Mouse (Mus musculus) mouse embryonic stem cell (cell line): Measurements from ENCODE around the gene Armc7.
"Not testable (repeated sequence)": the region's sequence is repeated elsewhere in the genome, so short reads cannot be mapped to it uniquely, and the experiment has no call there.

Experiments
- in situ Hi-C, 2 experiments: fragments of 300-500 bp; cut with MboI; formaldehyde crosslinking; loops; 1 replicate in 1 of 2; 3 replicates in 1 of 2; pipeline ENCODE4 v1.14.3; 2019 to 2020; ENCODE audit warnings: low sequenced_read_pairs in 2 of 2, low pct_unique_long_range_greater_than_20kb in 1 of 2, mixed read lengths in 1 of 2; ENCODE audit not compliant: unreplicated experiment in 1 of 2

The Armc7 gene

DNA sequence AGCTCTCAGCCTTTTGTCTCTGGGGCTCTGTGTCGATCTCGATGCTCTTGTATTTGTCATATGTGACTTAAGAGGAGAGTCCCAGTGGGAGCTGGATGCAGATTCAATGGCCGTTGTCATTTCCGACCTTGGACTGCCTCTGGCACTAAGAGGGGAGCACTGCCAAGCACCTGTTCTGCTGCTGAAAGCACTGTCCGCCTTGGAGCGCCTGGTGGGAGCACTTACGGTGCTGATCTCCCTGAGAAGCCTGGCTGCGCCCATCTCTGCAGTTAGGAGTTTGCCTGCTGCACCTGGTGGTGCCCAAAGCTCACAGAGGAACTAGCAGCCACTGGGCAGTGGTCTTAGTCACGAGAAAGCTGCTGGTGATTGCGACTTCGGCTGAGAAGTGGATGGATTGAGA lies 7.8 kb downstream of the Armc7 start:
- in situ Hi-C loops = no loop called here

DNA sequence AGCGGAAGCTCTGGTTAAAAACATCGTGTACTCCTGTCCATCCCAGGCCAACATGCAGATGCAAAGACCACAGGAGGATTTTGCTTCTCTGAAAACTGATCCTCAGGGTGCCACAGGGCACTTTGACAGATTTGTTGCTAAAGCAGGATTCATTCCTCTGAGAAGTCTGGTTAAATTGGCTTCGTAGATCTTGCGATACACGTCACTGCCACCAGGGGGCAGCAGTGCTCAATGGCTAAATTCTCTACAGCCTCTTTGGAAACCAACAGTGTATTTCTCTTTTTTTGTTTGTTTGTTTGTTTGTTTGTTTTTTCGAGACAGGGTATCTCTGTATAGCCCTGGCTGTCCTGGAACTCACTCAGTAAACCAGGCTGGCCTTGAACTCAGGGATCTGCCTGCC lies 8.3 kb downstream of the Armc7 start:
- in situ Hi-C loops = no loop called here

DNA sequence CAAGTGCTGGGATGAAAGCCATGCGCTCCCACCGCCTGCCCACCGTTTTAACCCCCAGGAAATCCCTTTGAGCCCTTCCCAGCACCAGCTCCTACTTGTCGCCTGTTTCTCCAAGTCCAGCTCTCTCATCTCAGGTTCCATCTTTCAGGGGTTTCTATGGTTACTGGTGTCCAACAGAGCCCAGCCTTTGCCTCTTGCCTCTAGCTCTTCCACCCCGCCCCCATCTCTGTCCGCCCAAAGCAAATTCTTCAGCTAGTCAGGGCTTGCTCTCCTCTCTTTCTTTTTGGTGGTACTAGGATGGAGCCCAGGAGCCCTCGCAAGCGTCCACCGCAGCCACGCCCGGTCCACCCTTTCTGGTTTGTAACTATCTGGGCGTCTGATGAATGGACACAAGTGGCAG lies 9.7 kb downstream of the Armc7 start:
- in situ Hi-C loops = no loop called here

DNA sequence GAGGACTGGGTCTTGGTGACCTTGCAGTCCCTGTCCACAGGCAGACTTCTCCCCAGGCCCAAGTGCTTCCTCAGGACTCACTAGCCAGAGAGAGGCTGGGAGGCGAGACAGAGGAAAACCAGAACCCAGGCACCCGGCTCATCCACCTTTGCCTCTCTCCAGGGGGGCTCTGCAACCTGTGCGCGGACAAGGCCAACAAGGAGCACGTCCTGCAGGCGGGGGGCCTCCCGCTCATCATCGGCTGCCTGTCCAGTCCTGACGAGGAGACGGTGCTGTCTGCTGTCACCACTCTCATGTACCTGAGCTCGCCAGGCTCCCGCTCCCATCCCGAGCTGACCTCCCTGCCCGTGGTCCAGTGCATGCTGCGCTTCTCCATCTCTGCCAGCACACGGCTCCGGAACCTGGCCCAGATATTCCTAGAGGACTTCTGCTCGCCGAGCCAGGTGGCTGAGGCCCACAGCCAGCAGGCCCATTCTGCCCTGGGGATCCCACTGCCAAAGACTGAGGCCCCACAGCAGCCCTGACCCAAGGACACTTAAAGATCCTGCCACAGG lies 13.2 kb downstream of the Armc7 start:
- in situ Hi-C loops = no loop called here

DNA sequence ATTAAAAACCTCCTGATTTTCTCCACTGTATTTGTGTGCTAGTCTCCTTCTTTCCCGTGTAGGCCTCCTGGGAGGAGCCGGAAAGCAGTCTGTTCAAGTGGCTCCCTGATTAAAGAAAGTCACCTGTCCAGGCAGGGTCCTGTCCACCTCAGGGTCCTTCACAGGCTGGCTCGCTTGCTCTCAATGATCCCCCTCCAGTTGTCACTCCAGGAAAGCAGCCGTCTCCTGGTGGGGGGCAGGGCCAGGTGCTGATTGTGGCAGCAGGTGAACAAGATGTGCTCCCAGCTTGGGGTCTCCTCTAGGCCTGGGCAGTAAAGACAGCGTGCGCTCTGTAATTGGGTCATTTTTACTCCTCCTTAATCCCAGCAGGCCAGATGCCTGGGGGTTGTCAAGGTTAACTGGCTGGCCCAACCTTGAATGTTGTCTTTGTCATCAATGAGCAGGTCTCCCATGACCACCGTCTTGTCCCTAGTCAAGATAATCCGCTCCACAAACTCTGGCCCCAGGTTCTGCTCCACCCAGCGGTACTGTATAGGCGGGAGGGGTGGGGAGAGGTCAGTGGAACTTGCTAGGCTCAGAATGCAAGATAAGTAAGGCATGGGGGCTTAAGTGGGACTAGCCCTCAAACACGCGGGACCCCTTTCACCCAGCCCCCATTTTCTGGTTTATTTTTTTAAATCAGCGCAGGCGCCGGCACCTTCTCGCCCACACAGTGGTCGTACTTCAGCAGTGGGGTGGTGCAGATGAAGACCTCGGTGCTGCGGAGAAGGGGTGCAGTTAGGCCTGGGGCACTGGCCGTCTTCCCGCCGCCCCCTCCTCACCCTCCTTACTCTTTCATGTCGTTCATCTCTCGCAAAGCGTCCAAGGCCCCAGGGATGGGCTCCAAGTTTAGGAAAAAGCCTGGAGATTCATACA lies 15.2 kb downstream of the Armc7 start:
- in situ Hi-C loops = no loop called here

DNA sequence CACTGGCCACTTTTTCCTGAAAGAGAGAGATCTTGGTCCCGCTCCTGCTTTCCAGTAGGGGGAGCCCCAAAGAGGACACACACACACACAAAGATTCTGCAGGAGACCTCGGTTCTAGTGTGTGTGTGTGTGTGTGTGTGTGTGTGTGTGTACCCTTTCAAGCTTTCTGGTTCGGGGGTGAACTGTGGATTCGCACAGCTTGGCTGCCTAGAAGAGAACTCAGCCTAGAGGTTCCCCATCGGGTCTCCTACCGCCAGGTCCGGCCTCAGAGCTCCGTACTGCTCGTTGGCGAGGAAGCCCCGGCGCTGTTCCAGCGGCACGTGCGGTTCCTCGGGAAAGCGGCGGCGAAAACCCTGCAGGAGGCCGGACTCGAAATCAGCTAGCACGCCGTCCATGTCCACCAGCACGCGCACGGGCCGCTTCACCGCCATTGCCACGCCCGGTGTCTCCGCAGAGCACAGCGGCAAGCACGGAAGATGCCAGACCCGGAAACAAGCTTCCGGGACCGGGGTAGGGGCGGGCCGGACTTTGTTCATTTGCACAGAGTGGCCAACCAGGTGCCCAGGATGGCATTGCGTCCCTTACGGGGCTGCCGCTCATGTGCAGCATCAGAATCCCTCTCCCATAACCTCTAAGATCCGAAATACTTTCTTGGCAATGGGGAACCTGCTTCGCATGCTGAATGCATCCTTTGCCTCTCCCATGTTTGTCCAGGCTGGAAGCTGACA lies 16.1 kb downstream of the Armc7 start, which contains the start of gene Nt5c:
Nt5c (minus strand) TSS at position 507 of the 728 bp plus-strand sequence.
- in situ Hi-C loops = no loop called here

DNA sequence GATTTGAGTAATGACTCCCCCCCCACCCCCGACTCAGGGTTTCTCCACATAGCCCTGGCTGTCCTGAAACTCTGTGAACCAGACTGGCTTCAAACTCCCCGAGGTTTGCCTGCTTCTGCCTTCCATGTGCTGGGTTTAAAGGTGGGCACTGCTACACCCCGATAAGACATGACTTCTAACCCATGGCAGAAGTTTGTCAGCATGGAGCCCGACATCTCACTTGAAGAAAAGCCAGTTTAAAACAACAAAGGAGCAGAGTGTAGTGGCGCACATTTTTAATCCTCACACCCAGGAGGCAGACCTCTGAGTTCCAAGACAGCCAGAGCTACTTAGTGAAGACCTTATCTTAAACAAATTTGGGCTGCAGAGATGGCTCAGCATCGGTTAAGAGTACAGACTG lies 16.9 kb downstream of the Armc7 start:
- in situ Hi-C loops = no loop called here

DNA sequence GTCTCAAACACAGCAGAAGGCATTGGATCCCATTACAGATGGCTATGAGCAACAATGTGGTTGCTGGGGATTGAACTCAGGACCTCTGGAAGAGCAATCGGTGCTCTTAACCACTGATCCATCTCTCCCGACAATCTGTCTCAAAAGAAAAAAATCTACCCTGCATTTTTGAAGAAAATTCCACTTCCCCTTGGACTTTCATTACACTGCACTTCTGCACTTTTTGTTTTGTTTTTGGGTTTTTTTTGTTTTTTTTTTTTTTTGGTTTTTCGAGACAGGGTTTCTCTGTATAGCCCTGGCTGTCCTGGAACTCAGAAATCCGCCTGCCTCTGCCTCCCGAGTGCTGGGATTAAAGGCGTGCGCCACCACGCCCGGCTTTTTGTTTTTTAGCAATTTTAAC lies 21.1 kb downstream of the Armc7 start:
- in situ Hi-C loops = not testable (repeated sequence)

DNA sequence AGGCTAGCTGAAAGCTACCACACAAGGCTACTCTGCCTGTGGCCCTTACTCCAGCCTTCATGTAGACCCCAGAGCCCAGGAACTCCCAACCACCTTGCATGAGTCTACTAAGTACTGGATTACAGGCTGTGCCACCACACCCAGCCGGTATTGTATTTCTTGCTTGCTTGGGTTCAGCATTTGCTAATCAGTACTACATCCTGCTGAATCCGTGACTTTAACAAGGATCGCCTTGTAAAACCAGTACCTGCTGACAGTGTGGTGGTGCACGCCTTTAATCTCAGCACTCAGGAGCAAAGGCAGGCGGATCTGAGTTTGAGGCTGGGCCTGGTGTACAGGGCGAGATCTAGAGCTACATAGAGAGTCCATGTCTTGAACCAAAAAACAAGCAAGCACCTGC lies 27.2 kb downstream of the Armc7 start:
- in situ Hi-C loops = no loop called here

DNA sequence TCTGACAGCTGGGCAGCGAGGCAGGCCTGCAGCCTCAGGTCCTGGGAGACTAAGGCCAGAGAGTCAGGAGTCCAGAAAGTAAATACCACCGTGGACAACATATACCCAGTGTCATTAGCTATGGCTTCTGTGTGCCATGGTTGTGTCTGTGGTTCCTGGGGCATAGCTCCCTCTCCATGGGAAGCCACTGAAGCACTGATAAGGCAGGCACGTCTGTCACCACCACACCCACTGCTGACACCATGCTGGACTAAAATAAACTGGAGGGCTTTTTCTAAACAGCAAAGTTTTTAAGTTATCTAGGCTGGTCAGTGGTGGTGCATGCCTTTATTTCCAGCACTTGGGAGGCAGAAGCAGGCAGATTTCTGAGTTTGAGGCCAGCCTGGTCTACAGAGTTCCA lies 31.1 kb downstream of the Armc7 start:
- in situ Hi-C loops = no loop called here

DNA sequence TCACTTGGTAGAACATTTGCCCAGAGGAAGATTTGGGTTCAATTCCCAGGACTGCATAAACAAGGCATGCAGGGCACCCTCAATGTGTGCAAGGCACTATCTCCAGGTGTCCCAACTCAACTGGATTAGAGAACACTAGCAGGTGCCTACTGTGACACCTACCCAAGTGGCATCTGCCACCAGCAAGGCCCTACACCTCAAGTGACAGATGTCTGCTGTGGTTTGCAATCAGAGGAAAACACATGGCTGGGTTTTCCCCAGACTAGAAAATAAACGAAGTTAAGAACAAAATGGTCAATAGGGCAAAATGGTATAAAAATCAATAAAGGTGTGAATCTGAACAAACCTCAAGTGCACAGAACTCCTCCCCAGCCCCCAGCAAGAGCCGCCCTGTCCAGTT lies 32.6 kb downstream of the Armc7 start:
- in situ Hi-C loops = no loop called here

DNA sequence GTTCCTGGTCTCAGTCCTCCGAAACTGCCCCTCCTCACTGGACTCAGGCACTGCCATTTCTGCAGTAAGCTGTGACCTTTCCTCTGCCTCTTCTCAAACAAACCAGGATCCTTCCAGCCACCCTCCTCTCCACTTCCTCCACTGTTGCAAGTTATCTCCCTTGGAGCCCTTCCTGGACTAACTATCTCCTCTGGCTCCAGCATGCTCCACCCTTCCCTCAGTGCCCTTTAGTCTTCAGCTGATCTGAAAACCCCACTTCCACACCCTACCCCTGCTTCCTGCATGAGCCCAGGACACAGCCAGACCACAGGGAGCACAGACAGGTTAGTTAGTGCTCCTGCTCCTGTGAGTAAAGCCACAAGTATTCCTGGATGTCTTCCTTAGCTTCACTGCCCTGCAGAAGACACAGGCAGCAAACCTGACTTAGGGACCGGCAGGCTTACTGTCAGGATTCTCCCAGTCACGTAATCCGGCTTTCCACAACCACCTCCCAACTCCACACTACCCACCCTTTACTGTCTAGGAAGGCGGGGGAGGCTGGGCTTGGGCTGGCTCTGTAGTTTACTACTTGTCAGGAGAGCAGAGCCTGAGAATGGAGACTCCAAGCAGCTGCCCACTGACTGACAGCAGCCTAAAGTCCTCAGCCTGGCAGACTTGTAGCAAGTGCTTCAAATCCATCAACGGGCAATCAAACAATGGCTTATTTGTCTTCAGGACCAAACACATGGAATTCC lies 34.5 kb downstream of the Armc7 start:
- in situ Hi-C loops = no loop called here

DNA sequence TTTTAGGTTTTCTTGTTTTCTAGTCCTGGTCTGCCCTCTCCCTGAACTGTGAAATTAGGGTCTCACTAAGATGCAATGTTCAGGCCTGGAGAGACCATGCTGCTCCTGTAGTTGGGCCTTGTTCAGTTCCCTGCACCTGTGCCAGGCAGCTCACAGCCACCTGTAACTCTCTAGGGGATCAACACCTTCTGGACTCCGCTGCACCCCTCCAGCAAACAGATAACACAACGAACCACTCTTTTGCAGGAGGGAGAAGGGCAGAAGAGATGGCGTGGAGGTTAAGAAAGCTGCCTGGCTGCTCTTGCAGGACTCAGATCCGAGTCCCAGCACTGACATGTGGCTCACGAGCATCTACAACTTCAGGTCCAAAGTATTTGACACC lies 35.0 kb downstream of the Armc7 start:
- in situ Hi-C loops = no loop called here

DNA sequence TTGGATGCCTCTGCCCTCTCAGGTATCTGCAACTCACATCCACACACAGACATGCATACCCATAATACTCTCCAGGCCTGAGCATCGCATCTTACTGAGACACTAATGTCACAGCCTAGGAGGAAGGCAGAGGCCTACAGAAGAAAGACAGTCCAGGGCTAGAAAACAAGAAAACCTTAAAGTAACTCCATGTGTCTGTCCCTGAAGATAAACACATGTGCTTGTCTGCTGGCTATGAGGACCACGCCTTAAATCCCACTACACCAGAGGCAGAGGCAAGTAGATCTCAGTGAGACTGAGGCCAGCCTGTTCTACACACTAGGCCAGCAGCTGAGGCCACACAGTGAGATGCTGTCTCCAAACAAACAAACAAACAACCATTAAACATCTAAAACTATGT lies 35.7 kb downstream of the Armc7 start:
- in situ Hi-C loops = no loop called here

DNA sequence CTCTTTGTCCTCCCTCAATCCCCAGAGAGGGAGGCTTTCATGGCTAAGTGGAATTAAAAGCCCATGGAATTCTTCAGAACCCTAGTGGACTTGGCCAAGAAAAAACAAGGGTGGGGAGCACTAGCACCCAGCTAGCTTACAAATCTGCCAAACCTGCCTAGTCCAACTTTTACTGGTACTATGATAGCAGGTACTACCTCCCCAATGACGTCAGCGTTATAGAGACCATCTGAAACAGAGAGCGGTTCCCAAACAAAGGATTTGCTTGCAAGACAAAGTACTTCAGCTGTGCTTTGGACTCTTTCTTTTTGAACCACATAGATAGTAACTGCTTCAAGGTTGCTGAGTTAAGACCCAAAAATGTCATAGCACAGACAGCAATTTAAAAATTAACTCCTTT lies 36.5 kb downstream of the Armc7 start:
- in situ Hi-C loops = no loop called here

DNA sequence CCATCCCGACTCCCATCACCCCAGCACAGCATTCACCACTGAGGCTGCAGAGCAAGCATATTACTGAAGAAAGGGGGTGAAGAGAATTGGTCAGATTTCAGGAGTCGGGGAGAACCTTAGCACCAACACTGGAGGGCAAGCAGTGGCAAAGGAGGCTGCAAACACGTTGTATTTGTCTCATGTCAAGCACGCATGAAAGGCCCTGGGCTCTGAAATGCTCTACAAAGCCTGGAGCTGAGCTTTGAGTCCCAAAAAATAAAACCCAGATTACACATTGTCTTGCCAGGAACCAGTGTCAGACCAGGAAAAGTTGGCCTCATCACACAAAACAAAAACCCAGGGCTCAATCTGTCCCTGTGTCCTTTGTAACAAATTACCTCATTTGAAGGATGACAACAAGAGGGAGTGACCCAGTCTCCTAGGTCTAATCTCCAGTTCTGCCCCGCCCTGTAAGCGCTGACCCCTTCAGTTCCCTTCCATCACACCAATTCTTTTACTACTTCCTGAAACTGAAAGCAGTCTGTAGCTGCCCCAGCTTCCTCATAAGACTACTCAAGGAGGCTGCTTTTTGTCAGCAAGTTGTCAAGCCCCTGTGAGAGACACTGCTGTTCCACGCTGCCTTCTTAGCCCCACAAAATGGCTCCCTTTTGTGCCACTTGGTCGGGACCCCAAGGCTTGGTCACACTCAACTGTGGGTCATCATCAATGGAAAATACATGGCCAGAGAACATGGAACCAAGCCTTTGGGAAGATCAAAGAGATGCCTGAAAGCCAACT lies 37.1 kb downstream of the Armc7 start:
- in situ Hi-C loops = no loop called here

DNA sequence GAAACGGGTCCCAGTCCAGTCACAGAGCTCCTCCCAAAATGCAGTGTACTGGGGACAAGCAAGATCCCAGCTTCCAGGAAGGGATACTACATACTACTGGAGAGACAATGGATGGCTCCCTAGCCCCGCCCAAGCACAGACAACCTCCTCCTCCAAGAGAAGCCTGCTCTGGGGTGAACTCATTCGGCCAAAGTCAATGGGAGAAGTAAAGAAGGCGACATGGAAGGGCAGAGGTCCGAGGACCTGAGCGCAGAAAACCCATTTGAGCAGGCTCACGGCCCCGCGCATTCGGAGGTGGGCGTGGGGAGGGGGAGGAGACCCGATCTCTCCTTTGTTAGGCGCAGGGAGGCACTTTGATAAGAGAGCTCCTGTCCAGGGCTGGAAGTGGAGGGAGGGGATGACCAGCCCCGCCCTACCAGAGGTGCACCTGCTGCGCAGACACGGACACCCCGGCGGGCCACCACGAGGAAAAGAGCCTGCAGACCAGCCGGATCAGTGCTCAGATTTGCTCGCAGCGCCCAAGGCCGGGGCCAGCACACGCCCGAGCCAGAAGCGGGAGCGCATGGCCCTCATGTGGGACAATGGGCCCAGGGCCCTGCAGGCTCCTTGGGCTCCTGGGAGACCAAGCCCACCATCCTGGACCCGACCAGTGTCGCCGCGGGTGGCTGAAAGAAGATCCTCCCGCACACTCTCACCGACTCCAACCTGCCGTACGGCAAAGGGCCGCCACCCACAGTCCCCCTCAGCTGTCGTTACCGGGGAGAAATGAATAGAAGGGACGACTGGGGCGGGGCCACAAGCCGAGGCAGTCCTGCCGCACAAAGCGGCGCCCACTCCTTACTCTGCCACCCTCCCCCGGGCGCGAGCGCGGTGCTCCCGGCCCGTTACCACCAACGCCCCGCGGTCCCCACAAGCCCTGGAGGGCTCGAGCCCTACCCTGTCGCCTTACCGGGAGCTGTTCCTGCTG lies 38.1 kb downstream of the Armc7 start:
- in situ Hi-C loops = no loop called here
